Mouse (Mus musculus): ENCODE measurements around the gene Gm2888.
"Not testable (repeated sequence)": the region's sequence is repeated elsewhere in the genome, so short reads cannot be mapped to it uniquely, and the experiment has no call there.

Gm2888 gene

DNA sequence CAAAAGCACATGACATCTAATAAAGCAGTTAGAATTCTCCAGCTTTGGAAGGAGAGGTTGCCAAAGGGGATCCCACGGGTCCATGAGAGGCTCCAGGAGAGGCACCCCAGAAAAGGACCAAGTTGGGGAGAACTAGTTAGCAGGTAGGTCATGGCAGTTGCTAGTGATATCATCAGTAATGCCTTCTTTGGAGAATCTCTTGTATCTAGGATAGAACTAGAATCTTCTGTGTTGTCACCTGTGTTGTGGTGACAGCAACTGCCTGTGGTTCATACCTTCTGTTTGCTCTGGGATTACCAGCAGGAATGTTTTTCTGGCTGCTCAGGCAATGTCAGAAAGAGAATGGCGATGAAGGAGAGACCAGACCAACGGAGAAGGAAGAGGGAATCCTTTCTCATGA, at the start of gene Gm2888:
Gm2888 (plus strand) TSS at position 301 of the 400 bp plus-strand sequence.
- not testable (repeated sequence) for DNase-seq (ENCODE audit: low spot score)

GRCm38 (mm10) chr14:3048727-3049512, 19.1 kb downstream of the Gm2888 start, which contains the start of gene Gm2897:
Gene Gm2897, plus strand, starts transcription at chr14:3049285.
- peak; percentile 2 for DNase-seq (ENCODE audit: low spot score)

DNA sequence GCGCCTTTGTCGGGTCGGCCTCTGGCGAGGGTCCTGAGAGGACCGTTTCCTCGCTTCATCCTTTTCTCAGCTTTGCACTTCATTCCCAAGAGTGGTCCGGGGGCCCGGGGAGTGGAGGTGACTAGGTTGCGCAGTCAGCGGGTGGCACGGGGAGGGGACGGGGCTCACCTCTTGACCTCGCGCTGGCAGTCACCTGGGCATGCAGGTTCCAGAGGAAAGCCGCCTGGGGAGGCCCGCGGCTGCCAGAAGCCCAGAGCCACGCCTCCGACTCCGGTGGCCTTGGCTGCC, 19.7 kb downstream of the Gm2888 start:
- peak; percentile 5 for DNase-seq (ENCODE audit: low spot score)

- DNase-seq (ENCODE audit: low spot score): not testable (repeated sequence)
Observed at GRCm38 (mm10) chr14:3050087-3050486, 20.3 kb downstream of the Gm2888 start.
